Mouse (Mus musculus) natural killer cell, adult 2 months (primary cell): Measurements from ENCODE around the gene Mfsd4b3.
"Not testable (repeated sequence)": the region's sequence is repeated elsewhere in the genome, so short reads cannot be mapped to it uniquely, and the experiment has no call there.

Experiments used
- DNase-seq, 2 experiments: peaks; one replicate each; pipeline ENCODE4 v3.0.0; 2022; ENCODE audit warnings: low spot score in 2 of 2

Gene Mfsd4b3

DNA sequence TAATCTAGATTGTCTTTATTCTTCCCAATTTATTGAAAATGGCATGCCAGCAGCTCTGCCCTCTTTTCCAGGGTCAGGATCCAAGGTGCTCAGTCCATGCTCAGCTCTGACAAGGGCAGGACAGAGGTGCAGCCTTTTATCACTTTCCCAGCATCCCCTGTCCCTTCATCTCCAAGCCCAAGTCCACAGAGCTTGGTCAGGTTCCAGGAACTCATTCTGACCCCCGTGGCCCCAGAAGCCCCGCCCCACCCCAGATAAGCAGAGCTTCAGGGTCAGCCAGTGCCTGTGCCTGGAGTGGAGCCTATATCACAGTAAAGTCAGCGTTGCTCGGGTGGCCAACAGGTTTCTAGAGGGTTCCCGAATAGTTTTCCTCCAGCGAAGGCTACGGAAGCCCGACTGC, 35.4 kb downstream of the Mfsd4b3 start:
- not testable (repeated sequence) for DNase-seq

DNA sequence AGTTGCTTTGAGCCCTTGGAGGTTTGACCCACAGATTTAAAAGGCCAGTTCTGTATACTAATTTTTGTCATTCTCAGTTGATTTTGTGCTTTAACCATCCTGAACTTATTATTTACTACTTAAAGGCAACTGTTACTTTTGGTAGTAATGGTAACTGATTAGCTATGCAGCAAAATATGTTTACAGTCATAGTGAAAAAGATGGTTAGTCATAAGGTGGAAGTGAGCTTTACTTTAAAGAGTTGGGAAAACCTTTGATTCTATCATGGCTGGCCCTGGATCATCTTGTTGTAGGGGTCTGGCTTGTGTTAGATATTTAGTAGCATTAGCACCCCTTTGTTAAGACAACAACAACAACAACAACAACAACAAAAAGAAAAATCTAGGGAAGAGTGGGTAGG, 47.3 kb downstream of the Mfsd4b3 start:
- DNase-seq = no peak

GRCm38 (mm10) chr10:39908768-39909441, 51.0 kb downstream of the Mfsd4b3 start:
- DNase-seq = no peak

DNA sequence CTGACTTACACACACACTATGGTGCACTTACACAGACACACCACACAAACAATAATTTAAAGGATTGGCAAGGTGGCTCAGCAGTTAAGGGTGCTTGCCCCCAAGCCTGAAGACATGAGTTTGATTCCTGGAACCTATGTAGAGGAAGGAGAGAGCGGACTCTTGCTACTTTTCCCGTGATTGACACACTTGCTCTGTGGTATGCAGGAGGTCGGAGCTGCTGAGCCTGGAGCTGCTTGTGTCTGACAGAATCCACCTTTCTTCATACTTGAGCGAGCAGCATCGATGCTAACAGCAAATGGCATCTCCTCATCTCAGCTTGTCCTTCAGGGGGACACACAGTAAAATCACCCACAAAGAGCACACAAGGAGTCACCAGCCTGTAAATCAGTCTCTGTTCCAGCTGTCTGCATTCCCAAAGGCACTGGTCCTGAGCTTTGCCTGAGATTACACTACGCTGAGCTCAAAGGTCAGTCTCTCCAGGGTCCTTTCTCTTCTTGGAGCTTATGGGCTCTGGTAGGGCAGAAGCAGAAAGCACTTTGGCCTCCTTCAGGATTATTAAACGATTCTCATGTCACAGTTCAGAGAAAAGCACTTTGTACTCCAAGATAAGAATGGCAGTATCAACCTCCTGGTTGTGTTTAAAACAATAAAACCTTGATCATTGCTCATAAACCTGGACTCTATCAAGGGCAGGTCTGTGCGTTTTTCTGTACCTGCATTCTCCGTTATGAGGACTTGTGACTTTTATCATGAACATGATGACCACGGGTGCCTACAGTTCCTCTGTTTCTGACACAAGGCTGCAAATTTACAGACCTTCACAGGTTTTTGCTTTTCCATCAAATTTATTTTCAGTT, 52.9 kb downstream of the Mfsd4b3 start:
- no peak for DNase-seq

DNA sequence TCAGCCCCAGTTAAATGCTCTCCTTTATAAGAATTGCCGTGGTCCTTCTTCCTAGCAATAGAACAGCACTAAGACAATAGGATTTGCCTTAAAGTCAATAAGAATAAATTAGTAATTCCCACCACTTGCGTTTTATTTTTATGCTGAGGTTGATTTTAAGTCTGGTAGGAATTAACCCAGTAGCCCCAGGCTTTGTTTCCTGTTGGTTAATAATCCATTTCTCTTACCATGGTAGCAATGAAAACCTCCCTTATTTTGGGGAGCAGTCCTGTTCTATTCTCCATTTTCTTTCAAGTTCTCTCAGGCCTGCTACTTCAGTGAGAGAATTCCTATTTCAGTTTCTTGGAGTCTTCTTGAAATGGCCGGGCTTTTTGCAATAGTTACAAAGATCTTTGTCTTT, 55.8 kb downstream of the Mfsd4b3 start:
- no peak for DNase-seq

- DNase-seq = peak; percentile 66 to 70
Observed at GRCm38 (mm10) chr10:39898874-39899371, 61.0 kb downstream of the Mfsd4b3 start, which contains the start of gene Mfsd4b4. Gene Mfsd4b4 (minus strand): TSS chr10:39899238.
